Mouse (Mus musculus) liver, embryonic 11.5 days (tissue): ENCODE results near the gene Utp20. TPM values are rescaled to one million over a fixed set of nuclear protein-coding genes. Genes with fewer than 3 reads are reported as not detected.
"Not testable (repeated sequence)": the region's sequence is repeated elsewhere in the genome, so short reads cannot be mapped to it uniquely, and the experiment has no call there.

Experiments used
- ATAC-seq: fragments of 200-750 bp; cut with Nextera tagmentation; replicated peaks from 2 replicates; pipeline ENCODE4 v1.8.0; 2017; ENCODE audit warnings: moderate number of reproducible peaks, mild to moderate bottlenecking, moderate TSS enrichment, moderate library complexity; ENCODE audit not compliant: low FRiP score
- DNase-seq: peaks from one replicate; pipeline ENCODE4 v3.0.0-alpha.2; 2017; ENCODE audit warnings: low spot score
- H3K27ac ChIP-seq: fragments of 300-500 bp; sonication (generic); 2 replicates; pipeline ENCODE4 v1.5.1; 2014; ENCODE audit warnings: mild to moderate bottlenecking, low read depth, low read length, control low read depth
- H3K27me3 ChIP-seq: fragments of 300-500 bp; sonication (generic); replicated peaks from 2 replicates; pipeline ENCODE4 v1.6.1; 2014; ENCODE audit warnings: low read length, mixed read lengths; ENCODE audit not compliant: control insufficient read depth, insufficient read depth
- H3K36me3 ChIP-seq: fragments of 300-500 bp; sonication (generic); 2 replicates; pipeline ENCODE4 v1.6.1; 2014; ENCODE audit warnings: mild to moderate bottlenecking, low read length, moderate library complexity, mixed read lengths; ENCODE audit not compliant: control insufficient read depth, insufficient read depth
- H3K4me1 ChIP-seq: fragments of 300-500 bp; sonication (generic); replicated peaks from 2 replicates; pipeline ENCODE4 v1.6.1; 2014; ENCODE audit warnings: low read length, mixed read lengths; ENCODE audit not compliant: control insufficient read depth, insufficient read depth
- H3K4me2 ChIP-seq: fragments of 300-500 bp; sonication (generic); 2 replicates; pipeline ENCODE4 v1.6.1; 2014; ENCODE audit warnings: mild to moderate bottlenecking, control low read depth, moderate library complexity
- H3K4me3 ChIP-seq: fragments of 300-500 bp; sonication (generic); 2 replicates; pipeline ENCODE4 v1.5.1; 2014; ENCODE audit warnings: low read depth, low read length, control low read depth
- H3K9ac ChIP-seq: fragments of 300-500 bp; sonication (generic); 2 replicates; pipeline ENCODE4 v1.6.1; 2014; ENCODE audit warnings: low read depth, low read length, control low read depth
- H3K9me3 ChIP-seq: fragments of 300-500 bp; sonication (generic); 2 replicates; pipeline ENCODE4 v1.6.1; 2016; ENCODE audit warnings: low read length, inconsistent platforms, mixed read lengths; ENCODE audit not compliant: control insufficient read depth
- WGBS: fragments of 180-500 bp; shearing (Covaris S2); extraction: QIAGEN DNeasy Blood & Tissue Kit; methylation state at CpG from one replicate; pipeline ENCODE4 v1.1.7; 2014; 5-methylcytosine and 5-hydroxymethylcytosine counted together
- polyA plus RNA-seq: library from polyadenylated mRNA; unstranded; fragments of >200 nt; fragmentation: Nextera tagmentation; extraction: Ambion mirVana; gene quantifications from 2 replicates; pipeline ENCODE4 v1.2.1, GENCODE M21; 2014

Utp20 gene
- polyA plus RNA-seq, 1 experiment from 2014 or later: 29.9 TPM

GRCm38 (mm10) chr10:88834227-88834626 lies 7.6 kb upstream of the Utp20 start:
- no peak for ATAC-seq
- Histone ChIP-seq H3K4me1 (no peaks in the 10 kb centered on the region), H3K4me2 (no peak overlapping the region), H3K4me3 (no peak overlapping the region), H3K9ac (no peak overlapping the region), H3K9me3 (no peaks in the 10 kb centered on the region), H3K27me3 (no peaks in the 10 kb centered on the region), H3K27ac (no peak overlapping the region), H3K36me3 (no peaks in the 10 kb centered on the region)
- WGBS: 68% methylated on average over 2 of the region's 2 CpGs
- no peak for DNase-seq

GRCm38 (mm10) chr10:88828361-88828760 lies 1.8 kb upstream of the Utp20 start:
- no peaks in the 10 kb centered on the region for H3K9me3 ChIP-seq
- DNase-seq (no peak), ATAC-seq (no peak)
- no peaks in the 10 kb centered on the region for H3K4me1 ChIP-seq
- no peak overlapping the region for H3K9ac ChIP-seq
- peaks cover 6% of the 10 kb centered on the region for H3K36me3 ChIP-seq
- H3K27ac ChIP-seq: no peak overlapping the region
- H3K4me2 ChIP-seq: no peak overlapping the region
- no peak overlapping the region for H3K4me3 ChIP-seq
- H3K27me3 ChIP-seq: no peaks in the 10 kb centered on the region

GRCm38 (mm10) chr10:88827596-88827995 lies 992 bp upstream of the Utp20 start:
- no peaks in the 10 kb centered on the region for H3K4me1 ChIP-seq
- no peak overlapping the region for H3K27ac ChIP-seq
- H3K9me3 ChIP-seq: no peaks in the 10 kb centered on the region
- DNase-seq (no peak), ATAC-seq (no peak)
- H3K4me2 ChIP-seq: peak overlapping the region; percentile 81
- H3K36me3 ChIP-seq: peaks cover 9% of the 10 kb centered on the region
- 81% methylated on average over 4 of the region's 4 CpGs for WGBS
- H3K9ac ChIP-seq: no peak overlapping the region
- no peaks in the 10 kb centered on the region for H3K27me3 ChIP-seq
- H3K4me3 ChIP-seq: no peak overlapping the region

- not testable (repeated sequence) for H3K27me3 ChIP-seq, H3K4me1 ChIP-seq, DNase-seq, H3K36me3 ChIP-seq, H3K9me3 ChIP-seq
- peak overlapping the region; percentile 87 for H3K4me3 ChIP-seq
- ATAC-seq: peak; percentile 48; the same call in 1 of the 2 replicates
- 2% methylated on average over 6 of the region's 6 CpGs for WGBS
- H3K4me2 ChIP-seq: peak overlapping the region; percentile 81
- peak overlapping the region; percentile 56 for H3K9ac ChIP-seq
- 0 out of 2 replicates have a peak overlapping the region, but pooled peaks have one; percentile 38 for H3K27ac ChIP-seq
Observed at GRCm38 (mm10) chr10:88826947-88827306, 323 bp upstream of the Utp20 start.

GRCm38 (mm10) chr10:88817335-88817734 lies 9.3 kb downstream of the Utp20 start:
- no peak overlapping the region for H3K9ac ChIP-seq
- no peak overlapping the region for H3K4me3 ChIP-seq
- ATAC-seq (no peak), DNase-seq (no peak)
- H3K27ac ChIP-seq: no peak overlapping the region
- H3K27me3 ChIP-seq: no peaks in the 10 kb centered on the region
- H3K4me1 ChIP-seq: no peaks in the 10 kb centered on the region
- no peaks in the 10 kb centered on the region for H3K9me3 ChIP-seq
- H3K4me2 ChIP-seq: no peak overlapping the region
- 90% methylated on average over 5 of the region's 5 CpGs for WGBS
- H3K36me3 ChIP-seq: peaks cover 36% of the 10 kb centered on the region

- 86% methylated on average over 2 of the region's 2 CpGs for WGBS
- Histone ChIP-seq H3K27me3 (no peaks in the 10 kb centered on the region), H3K4me3 (no peak overlapping the region), H3K4me2 (no peak overlapping the region), H3K9ac (no peak overlapping the region), H3K27ac (no peak overlapping the region), H3K4me1 (no peaks in the 10 kb centered on the region), H3K36me3 (peaks cover 37% of the 10 kb centered on the region), H3K9me3 (no peaks in the 10 kb centered on the region)
- no peak for DNase-seq
- ATAC-seq: no peak
Observed at GRCm38 (mm10) chr10:88815256-88815655, 11.3 kb downstream of the Utp20 start.

- H3K4me2 ChIP-seq: no peak overlapping the region
- H3K27me3 ChIP-seq: no peaks in the 10 kb centered on the region
- 90% methylated on average over 5 of the region's 5 CpGs for WGBS
- ATAC-seq: no peak
- DNase-seq: no peak
- no peak overlapping the region for H3K4me3 ChIP-seq
- no peak overlapping the region for H3K9ac ChIP-seq
- H3K9me3 ChIP-seq: no peaks in the 10 kb centered on the region
- no peak overlapping the region for H3K27ac ChIP-seq
- H3K36me3 ChIP-seq: peaks cover 26% of the 10 kb centered on the region
- no peaks in the 10 kb centered on the region for H3K4me1 ChIP-seq
Observed at GRCm38 (mm10) chr10:88811704-88812103, 14.9 kb downstream of the Utp20 start.

- DNase-seq (no peak), ATAC-seq (no peak)
- 74% methylated on average over 3 of the region's 3 CpGs for WGBS
- no peak overlapping the region for H3K9ac ChIP-seq
- no peaks in the 10 kb centered on the region for H3K4me1 ChIP-seq
- H3K36me3 ChIP-seq: peaks cover 20% of the 10 kb centered on the region
- no peaks in the 10 kb centered on the region for H3K9me3 ChIP-seq
- no peaks in the 10 kb centered on the region for H3K27me3 ChIP-seq
- no peak overlapping the region for H3K4me3 ChIP-seq
- no peak overlapping the region for H3K4me2 ChIP-seq
- no peak overlapping the region for H3K27ac ChIP-seq
Observed at GRCm38 (mm10) chr10:88802236-88802635, 24.4 kb downstream of the Utp20 start.

GRCm38 (mm10) chr10:88799381-88799780 lies 27.2 kb downstream of the Utp20 start:
- WGBS: 93% methylated on average over 7 of the region's 7 CpGs

More at GRCm38 (mm10) chr10:88799381-88799780, 27.2 kb downstream of the Utp20 start:
- no peak for ATAC-seq
- H3K27ac ChIP-seq: no peak overlapping the region
- no peaks in the 10 kb centered on the region for H3K27me3 ChIP-seq
- peaks cover 23% of the 10 kb centered on the region for H3K36me3 ChIP-seq
- H3K4me2 ChIP-seq: no peak overlapping the region
- no peak for DNase-seq
- no peak overlapping the region for H3K4me3 ChIP-seq
- no peak overlapping the region for H3K9ac ChIP-seq
- no peaks in the 10 kb centered on the region for H3K9me3 ChIP-seq
- no peaks in the 10 kb centered on the region for H3K4me1 ChIP-seq
